Mouse (Mus musculus) adrenal gland, postnatal 14 days (tissue): Measurements from ENCODE around the gene Cdh22. TPM values are rescaled to one million over a fixed set of nuclear protein-coding genes. Genes with fewer than 3 reads are reported as not detected.
A peak's percentile ranks its signal among the peaks of the same experiment; 100 is the strongest.

Experiments used
- DNase-seq: peaks from one replicate; pipeline ENCODE4 v3.0.0; 2021; ENCODE audit warnings: mixed read lengths
- long read RNA-seq, 2 experiments: library from polyadenylated mRNA; stranded (forward); transcript quantifications; one replicate each; pipeline ENCODE4 v2.0.0; 2021
- total RNA-seq: library from RNA; stranded (reverse); gene quantifications from 2 replicates; pipeline ENCODE4 v1.2.3, GENCODE M21; 2021

Cdh22 gene
- total RNA-seq, result 1.3 and 1.6 TPM in 2 replicates
- long read RNA-seq, experiment 1, partial matches to known transcripts, result 0 of 3 reads
- long read RNA-seq, experiment 1, other reads (novel, unspliced or antisense), result 1 of 3 reads
- long read RNA-seq, experiment 2, partial matches to known transcripts, result 0 of 2 reads
- long read RNA-seq, experiment 2, other reads (novel, unspliced or antisense), result 0 of 2 reads

DNA sequence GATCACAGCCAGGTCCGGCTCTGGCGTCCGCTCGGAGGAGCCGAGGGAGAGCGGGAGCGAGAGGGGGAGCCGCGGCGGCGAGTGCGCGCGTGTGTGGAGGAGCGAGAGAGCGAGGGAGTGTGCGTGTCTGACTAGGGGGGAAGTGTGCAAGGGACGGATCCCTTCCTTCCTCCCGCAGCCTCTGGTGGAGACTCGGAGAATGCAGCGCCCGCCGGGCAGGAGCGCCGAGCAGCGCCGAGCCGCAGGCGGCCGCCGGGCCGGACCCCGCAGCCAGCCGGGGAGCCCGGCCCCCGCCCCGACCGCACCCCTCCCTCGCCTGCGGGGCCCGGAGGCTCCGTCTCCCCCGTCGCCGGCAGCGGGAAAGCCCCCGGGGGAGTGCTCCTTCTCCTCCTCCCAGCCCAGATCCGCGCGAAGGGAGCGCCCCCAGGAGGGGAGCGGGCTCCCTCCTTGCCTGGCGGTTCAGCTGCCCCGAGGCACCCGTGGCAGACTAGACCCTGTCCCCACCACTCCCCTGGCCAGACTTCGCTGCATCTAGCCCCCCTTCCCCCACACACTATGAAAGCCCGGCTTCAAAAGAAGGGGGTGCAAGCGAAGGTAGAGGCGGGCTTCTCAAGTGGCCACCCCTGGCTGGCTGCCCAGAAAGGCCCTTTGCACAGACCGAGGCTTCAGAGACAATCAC, at the start of gene Cdh22:
Gene Cdh22, minus strand, starts transcription at position 241 of the 679 bp plus-strand sequence.
- peak; percentile 86 for DNase-seq

DNA sequence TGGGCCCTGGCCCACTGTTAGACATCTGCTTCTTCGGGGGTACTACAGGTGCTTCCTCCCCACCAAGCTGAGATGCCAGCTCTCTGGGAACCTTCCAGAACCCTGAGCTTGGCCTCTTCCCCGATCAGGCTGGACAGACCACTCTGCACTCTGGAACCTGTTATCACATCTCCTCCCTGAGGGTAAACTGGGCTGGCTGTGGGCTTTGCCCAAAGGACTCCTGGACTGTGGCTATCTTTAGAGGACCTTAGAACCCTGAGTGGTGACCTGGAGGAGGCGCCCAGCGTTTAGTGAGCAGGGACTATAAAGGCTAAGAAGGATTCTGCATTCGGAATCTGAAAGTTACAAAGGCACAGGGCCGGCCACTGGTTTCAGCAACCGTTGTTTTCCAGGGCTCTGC, 49.7 kb upstream of the Cdh22 start:
- DNase-seq, result no peak

DNA sequence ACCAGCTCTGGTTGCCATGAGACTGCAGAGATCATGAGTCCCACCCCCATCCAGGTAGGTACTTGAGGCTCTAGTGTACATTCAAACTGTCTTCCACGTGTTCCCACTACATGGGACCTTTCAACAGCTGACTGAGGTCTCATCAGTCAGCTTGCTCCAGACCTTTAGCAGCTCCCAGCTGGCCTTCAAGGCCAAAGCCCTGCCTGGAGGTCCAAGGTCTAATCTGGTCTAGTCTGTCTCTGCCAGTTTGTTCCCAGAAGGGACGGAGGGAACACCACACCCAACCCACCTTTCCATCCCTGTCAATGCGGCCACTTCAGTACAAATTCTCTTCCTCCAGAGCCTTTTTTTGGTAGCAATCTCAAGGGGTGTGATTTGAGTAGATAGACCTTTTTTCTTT, 49.0 kb upstream of the Cdh22 start:
- DNase-seq, result peak; percentile 60

DNA sequence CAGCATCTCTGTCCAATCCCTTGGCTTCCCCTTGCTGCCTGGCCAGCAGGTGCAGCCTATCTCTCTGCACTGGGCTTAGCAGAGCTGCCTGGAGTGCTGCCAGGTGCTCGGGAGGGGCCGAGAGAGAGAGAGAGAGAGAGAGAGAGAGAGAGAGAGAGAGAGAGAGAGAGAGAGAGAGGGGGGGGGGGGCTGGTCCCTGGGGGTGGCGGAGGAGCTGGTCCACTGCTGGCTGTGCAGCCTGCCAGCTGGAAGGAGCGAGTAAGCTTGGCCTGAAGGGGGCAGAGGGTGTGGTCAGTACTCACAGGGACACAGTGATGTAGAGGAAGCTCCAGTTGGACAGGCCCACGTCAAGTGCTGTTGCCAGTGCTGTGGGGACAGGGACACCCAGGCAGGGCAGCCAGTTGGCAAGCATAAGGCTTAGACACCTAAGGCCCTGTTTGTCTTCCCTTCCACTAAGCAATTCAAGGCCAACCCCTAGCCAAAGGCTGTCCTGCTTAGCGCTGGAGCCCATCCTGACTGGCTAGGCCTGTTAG, 47.2 kb upstream of the Cdh22 start:
- peak; percentile 65 for DNase-seq

DNA sequence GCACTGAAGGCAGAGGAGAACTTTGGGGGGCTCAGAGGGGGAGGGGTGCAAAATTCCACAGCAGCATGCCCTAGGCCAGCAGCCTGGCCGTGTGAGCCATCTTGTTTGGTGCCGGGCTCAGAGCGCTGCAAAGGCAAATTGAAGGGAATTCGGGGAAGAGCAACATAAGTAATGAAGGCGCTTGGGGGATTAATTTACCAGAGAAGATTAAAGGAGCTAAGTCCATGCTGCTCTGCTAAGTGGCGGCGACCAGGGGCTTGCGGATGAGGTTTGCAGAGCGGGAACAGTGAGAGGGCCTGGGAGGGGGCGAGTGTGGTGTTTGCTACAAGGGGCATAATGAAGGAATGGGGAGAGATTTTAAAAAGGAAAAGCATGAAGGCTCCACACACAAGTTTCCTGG, 44.7 kb upstream of the Cdh22 start:
- no peak for DNase-seq

DNA sequence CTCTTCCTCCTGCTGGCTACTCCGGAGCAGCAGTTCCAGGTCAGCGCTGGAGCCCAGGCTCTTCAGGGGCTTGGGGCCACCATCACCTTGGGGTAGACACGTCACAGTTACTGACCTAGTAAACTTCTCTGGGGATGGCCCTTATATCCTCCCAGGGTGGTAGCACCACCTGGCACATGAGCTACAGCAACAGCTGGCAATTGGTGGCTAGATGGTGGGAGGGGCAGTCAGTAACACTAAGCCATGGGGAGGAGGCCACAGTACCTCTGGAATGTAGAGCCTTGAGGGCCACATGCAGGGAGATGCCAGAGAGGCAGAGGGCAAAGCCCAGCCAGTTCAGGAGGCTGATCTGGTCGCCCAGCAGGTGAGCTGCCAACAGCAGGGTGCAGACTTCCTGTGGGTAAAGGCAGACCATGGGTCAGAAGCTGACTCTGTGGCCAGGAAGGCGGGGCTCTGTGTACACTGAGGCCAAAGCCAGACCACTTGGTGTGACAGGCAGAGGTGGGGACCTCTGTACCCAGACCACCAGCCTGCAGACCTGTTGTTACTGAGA, 42.6 kb upstream of the Cdh22 start:
- no peak for DNase-seq

DNA sequence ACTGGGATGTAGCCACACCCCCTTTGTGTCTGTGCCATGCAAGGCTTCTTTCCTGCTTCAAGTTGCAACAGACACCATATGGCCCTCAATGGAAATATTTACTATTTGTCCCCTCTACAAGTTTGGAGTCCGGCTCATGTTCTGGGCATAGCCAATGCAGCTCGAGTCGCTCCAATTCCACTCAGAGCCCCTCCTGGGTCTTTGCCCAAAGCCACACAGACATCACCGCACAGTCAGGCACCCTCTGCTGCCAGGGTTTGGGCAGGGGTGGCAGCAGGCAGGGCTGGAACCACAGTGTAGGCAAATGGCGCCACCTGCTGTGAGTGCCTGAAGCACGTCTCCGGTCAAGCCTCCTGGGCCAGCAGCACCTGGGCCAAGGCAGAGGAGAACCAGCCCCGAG, 41.2 kb upstream of the Cdh22 start:
- DNase-seq, result peak; percentile 87

DNA sequence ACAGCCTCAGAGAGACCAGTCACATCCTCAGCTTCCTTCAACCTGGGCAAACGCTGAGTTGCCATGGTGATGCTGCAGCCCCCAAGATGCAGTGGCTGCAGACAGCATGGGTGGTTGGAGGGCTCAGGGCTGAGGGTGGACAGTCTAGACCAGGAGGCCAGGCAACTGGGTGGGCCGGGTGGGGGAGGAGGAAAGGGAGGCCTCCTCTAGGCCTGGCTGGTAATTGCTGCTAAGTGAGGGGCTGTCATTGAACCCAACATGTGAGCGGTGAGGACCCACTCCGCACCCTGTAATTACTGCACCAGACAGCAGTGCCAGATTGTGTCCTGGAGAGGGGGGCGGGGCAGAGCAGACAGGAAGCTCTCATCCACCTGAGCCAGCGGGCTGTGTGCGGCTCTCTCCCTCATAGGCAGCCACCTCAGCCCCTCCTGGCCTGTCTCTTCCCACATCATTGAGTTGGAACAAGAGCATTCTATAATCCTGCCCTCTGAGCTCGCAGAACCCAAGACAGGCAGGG, 40.5 kb upstream of the Cdh22 start:
- DNase-seq, result no peak

DNA sequence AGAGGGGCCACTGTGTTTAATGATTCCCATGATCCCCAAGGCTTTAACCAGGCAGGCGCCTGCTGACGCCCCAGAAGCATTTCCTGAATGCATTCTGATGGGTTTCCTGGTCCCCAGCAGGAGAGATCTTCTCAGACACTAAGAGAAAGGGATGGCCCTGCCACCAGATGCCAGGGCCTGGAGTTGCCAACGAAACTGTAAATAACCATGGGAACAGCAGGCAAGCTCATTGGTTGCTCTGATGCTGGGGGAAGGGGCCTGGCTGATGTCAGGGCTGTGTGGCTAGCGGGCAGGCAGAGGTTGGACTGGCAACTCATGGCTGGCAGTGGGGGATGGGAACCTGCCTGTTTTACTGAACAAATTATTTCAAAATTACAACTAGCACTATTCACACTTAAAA, 38.9 kb upstream of the Cdh22 start:
- DNase-seq, result no peak

DNA sequence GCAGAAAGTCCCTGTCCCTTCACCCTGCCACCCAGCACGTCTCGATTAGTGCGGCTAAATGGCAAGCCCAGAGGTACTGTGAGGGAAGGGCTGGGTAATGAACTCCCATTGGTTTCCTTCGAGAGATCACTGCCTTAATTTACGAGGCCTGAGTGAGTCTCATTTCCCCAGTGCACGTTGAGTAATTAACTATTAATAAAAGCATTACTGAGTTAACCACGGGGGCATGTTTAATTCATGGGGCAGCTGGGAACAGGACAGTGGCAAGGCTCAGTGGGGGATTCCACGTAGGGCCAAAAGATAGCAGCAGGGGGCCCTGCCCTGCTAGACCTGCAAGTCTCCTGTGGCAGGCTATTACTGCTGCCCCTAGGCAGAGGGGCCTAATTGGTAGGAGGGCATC, 36.7 kb upstream of the Cdh22 start:
- DNase-seq, result no peak

DNA sequence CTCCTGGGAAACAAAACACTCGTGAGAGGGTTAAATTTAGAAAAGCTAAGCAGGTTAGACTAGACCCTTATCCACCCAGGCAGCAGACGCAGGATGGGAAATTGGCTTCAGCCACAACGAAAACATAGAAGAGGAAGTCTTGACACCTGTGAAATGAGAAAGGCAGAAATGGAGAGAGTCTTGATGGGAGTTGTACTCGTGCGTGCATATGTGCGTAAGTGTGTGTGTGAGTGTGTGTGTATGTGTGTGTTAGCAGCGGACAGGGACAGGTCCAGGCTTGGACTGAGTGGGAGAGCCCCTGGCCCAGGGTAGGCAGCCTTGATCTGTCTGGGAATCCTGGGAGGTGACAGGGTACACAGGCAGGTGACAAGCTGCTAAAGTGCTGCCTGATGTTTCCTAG, 36.2 kb upstream of the Cdh22 start:
- no peak for DNase-seq

DNA sequence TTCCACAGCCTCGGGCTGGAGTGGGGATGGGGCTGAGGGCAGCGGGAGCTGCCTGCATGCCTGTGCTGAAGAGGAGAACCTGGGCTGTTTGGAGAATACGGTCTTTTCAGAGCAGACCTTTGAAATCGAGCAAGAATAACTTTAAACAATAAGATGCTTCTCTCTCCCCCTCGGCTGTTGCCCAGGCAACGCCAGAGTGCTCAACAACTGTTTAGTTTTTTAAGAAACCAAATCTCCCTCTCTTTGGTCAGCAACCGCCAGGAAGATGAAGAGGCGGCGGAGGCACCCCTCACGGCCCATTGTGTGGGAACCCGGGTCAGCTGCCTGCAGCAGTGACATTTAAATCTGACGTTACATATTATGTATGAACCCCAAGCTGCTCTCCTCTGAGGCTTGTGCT, 32.1 kb upstream of the Cdh22 start:
- no peak for DNase-seq

DNA sequence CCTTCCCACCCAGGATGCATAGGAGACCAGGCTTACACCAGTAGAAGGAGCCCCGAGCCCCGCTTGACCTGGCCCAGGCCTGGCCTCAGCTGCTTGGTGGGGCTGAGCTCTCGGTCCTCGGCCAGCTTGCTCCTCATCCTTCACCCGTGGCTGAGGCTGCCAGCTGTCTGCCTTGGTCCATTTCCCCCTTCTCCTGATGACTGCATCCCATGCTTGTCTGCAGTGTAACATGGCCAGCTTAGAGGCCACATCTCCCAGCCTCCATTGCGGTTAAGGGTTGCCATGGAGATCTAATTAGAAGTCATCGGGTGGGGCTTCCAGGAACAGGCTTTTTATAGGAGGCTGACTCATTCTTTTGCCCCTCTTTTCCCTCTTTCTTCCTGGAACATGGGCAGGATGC, 29.2 kb upstream of the Cdh22 start:
- DNase-seq, result no peak

DNA sequence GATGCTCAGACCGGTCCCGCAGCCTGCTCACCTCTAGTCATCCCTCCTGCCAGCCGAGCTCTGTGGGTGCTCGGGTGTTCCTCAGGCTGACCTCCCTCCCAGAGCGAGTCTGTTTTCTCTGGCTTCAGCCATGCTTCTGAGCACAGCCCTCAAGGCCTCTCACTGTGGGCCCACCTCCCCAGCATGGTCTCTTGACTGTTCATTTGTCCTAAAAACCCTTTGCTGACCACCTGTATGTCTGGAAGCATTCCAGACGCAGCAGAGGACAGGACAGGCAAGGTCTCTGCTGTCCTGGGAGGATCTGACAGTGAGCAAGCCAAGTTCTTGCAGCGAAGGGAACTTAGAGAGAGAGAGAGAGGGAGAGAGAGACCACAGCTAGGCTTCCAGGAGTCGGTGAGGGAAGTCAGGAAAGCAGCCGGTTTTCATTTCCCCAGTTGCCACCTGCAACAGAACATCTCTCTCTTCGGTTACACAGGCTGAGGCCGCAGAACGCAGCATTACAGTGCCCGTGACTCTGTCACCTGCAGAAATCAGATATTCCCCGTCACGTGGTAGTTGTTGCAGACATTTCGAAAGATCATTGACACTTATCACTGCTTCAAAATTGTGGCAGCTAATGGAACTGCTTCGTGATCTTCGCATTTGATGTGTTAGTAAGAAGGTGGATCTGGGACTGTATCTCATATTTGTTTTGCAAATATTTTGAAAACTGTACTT, 27.8 kb upstream of the Cdh22 start:
- DNase-seq, result no peak

DNA sequence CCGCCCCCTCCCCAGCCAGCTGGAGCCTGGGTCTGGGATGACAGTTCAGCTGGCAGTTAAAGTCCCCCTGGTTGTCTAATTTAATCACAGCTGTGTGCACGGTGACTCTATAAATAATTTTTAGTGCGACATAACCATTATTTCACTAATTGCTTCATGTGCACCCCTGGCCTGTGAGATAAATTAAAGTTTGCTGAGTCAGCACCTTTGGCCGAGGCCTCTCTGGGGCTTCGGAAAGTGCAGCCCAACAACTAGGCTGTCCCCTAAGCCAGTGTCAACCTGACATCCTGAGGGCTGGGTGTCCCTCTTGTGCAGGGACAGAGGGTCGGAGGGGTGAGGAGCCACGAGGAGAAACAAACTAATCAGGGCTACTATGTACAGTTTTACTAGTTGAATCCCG, 25.2 kb upstream of the Cdh22 start:
- no peak for DNase-seq

DNA sequence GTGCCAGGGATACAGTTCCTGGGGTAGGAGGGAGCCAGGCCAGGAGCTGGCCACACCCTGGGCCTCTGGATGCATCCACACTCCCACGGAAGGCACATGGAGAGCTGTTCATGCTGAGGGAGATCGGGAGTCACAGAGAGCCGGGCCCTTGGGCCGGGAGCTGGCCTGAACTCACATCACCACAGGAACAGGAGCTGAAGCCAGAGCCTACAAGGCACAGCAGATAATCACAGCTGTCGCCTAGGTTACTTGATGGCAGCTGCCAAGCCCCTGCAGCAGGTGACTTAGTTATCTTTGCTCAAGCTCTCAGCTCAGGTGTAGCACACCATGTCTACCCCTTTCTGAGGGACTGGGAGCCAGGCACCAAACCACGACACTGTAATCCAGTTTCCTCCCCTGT, 23.7 kb upstream of the Cdh22 start:
- DNase-seq, result no peak

DNA sequence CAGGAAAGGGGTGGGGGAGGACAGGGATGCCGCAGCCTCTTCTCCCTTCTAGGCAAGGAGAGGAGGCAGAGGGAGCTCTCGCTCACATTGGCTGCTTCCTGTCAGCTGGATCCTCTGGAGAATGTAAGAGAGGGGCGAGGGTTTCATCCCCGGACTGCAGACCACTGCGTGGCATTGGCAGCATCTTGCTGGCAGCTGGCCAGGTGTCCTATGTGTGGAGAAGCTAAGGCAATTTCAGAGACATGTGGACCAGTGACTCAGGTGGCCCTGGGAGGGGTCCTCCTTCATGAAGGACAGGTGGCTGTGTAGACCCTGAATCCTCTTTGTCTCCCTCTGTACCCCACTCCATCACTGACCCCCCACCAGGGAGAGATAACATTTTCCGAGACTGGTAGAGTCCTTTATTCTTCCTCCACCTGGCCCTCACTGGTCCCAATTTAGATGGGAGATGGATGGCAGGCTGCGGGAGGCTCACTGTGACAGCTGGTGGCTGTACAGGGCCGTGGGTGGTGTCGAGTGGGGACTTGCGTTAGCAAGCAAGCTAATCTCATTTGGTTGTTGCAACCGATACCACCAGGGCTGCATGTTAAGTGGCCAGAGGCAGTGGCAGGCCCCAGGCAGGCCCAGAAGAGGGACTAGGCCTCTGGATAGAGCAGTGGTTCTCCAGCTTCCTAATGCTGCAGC, 22.6 kb upstream of the Cdh22 start:
- DNase-seq, result peak; percentile 29

DNA sequence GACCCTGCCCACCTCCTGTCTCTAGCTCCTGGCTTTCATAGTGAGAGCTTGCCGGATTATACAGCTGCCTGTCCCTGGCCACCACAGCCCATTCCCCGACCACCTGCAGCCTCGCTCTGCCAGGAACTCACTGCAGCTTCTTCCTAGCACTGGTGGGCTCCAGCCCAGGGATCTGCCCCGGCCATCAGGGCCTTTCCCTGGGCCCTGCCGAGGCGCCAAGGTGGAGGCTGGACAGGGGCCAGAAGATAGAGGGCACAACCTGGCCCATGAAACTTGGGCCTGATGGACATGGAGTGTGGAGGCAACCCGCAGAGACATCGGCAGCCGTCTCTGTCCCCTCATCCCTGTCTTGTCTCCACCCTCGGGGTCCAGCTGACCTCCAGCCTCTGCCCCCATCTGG, 21.6 kb upstream of the Cdh22 start:
- no peak for DNase-seq

DNA sequence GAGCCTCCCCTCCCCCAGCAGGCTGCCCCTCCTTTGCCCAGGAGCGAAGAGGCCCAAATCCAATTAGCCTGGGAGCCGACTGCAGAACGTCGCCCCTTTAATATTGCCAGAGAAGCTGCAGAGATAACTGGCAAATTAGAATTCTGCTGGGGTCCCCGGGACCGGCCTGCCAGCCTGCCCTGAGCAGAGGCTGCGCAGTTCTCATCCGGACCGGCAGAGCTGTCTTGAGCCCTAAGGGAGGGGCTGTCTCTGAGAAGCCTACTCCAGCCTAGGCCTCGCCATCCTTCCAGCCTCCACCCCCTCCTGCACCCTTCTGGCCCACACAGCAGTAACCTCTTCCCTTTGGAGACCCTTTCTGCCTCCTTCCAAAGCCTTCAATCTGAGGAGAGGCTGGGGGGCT, 19.2 kb upstream of the Cdh22 start:
- no peak for DNase-seq

DNA sequence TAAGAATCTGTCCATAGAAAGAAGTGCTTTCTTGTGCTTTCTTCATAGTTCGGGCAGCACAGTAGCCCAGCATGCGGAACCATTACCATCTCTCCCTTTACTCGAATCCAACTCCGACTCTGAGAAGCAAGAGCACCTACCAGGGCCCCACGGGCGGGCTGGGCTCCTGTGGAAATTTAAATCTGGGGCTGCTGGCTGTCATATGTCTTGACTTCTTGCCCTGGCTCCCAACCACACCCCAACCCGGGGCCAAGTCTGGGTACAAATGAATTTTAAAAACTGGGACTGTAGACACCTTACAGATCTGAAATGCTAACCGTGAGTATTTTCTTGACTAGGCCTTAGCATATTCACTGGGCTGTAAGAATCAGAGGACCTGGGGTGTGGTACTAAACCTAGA, 18.6 kb upstream of the Cdh22 start:
- no peak for DNase-seq

DNA sequence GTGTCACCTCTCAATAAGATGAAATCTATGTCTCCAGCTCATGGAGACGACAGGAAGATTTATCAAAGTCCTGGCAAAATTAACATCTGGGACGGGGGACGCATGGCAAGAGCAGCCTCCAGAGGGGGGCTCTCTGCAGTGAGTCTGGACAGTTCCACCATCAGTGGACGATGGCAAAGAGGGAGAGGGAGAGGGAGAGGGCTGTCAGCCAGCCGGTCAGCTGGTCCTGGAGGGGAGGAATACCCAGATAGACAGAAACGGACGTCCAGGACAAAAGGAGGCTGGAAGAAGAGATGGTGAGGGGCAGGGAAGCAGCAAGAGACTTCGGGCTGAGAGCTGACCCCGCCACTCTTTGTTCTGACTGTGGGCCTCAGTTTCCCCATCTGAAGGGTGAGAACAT, 18.1 kb upstream of the Cdh22 start:
- no peak for DNase-seq

DNA sequence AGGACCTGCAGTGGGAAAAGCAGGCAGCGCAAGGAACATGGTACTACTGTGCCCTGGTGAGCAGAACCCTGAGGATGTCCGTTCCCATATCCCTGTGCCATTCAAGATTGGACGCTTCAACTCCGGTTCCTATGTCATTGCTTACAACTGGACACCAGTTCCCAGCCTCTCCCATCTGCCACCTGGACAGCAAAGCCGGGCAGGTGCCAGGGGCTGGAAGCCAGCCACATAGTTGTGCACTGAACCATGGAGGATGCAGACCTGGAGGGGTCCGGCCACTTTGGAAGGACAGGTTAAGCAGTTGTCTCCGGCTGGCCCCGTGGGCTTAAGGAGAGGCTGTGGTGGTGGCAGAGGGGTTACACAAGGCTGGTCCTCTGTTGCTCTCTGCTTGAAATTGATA, 17.7 kb upstream of the Cdh22 start:
- no peak for DNase-seq

DNA sequence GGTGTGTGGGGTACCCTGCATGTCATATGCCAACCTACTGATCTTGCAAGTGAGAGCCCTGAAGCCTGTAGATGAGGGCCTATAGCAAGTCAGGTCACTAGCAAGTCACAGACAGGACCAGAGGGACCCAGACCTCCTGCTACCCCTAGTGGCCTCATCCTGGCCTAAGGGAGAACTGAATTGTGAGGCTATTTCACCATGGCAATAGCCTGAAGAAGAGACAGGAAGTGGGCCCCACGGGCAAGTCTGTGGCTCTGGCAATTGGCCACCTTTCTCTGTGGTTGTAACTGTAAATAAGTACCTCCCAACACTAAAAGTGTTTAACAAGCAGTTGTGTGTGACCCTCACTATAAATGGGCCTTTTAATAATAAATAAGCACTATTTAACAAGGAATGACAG, 16.2 kb upstream of the Cdh22 start:
- DNase-seq, result no peak
